Mouse (Mus musculus) testis, adult 2 months (tissue): ENCODE measurements around the gene Cachd1.

Source experiments
- CTCF ChIP-seq: fragments of 200-500 bp; IDR thresholded peaks from 2 replicates; pipeline ENCODE4 v1.5.1; 2012; ENCODE audit warnings: low read depth, mild to moderate bottlenecking, inconsistent platforms, low read length, moderate library complexity; ENCODE audit not compliant: control insufficient read depth, insufficient read depth, insufficient replicate concordance
- POLR2A ChIP-seq: fragments of 200-500 bp; IDR thresholded peaks from 2 replicates; pipeline ENCODE4 v1.6.1; 2012; ENCODE audit warnings: low read depth, mild to moderate bottlenecking, inconsistent platforms, low read length, moderate library complexity; ENCODE audit not compliant: control insufficient read depth

- TF ChIP-seq CTCF (no peak), POLR2A (no peak)
Measured at GRCm38 (mm10) chr4:101071570-101071969, 295.1 kb downstream of the Cachd1 start.
